Mouse (Mus musculus) forebrain, embryonic 16.5 days (tissue): ENCODE results near the gene Tlr9. TPM values are rescaled to one million over a fixed set of nuclear protein-coding genes. Genes with fewer than 3 reads are reported as not detected.

Source experiments
- ATAC-seq: fragments of 200-750 bp; cut with Nextera tagmentation; 2 replicates; pipeline ENCODE4 v1.8.0; 2017; ENCODE audit warnings: mild to moderate bottlenecking, moderate library complexity
- H3K27ac ChIP-seq: fragments of 300-500 bp; sonication (generic); 2 replicates; pipeline ENCODE4 v1.5.1; 2014; ENCODE audit warnings: low read length, control low read depth
- H3K27me3 ChIP-seq: fragments of 300-500 bp; sonication (generic); replicated peaks from 2 replicates; pipeline ENCODE4 v1.6.1; 2014; ENCODE audit warnings: low read length; ENCODE audit not compliant: control insufficient read depth, insufficient read depth
- H3K36me3 ChIP-seq: fragments of 300-500 bp; sonication (generic); 2 replicates; pipeline ENCODE4 v1.6.1; 2014; ENCODE audit not compliant: control insufficient read depth, insufficient read depth
- H3K4me1 ChIP-seq: fragments of 300-500 bp; sonication (generic); replicated peaks from 2 replicates; pipeline ENCODE4 v1.6.1; 2014; ENCODE audit warnings: low read length; ENCODE audit not compliant: control insufficient read depth, insufficient read depth
- H3K4me2 ChIP-seq: fragments of 300-500 bp; sonication (generic); 2 replicates; pipeline ENCODE4 v1.6.1; 2014; ENCODE audit warnings: mild to moderate bottlenecking, low read length, control low read depth
- H3K4me3 ChIP-seq: fragments of 300-500 bp; sonication (generic); replicated peaks from 2 replicates; pipeline ENCODE4 v1.5.1; 2014; ENCODE audit warnings: mild to moderate bottlenecking, low read length, control low read depth
- H3K9ac ChIP-seq: fragments of 300-500 bp; sonication (generic); replicated peaks from 2 replicates; pipeline ENCODE4 v1.6.1; 2014; ENCODE audit warnings: low read depth, low read length, control low read depth
- H3K9me3 ChIP-seq: fragments of 300-500 bp; sonication (generic); 2 replicates; pipeline ENCODE4 v1.6.1; 2016; ENCODE audit warnings: low read length; ENCODE audit not compliant: control insufficient read depth
- WGBS: fragments of 180-500 bp; shearing (Covaris S2); extraction: QIAGEN DNeasy Blood & Tissue Kit; methylation state at CpG from one replicate; pipeline ENCODE4 v1.1.7; 2014; 5-methylcytosine and 5-hydroxymethylcytosine counted together
- polyA plus RNA-seq: library from polyadenylated mRNA; unstranded; fragments of >200 nt; fragmentation: Nextera tagmentation; extraction: Ambion mirVana; gene quantifications from 2 replicates; pipeline ENCODE4 v1.2.1, GENCODE M21; 2015

Tlr9 gene
- polyA plus RNA-seq, 1 experiment from 2014 or later = not detected

DNA sequence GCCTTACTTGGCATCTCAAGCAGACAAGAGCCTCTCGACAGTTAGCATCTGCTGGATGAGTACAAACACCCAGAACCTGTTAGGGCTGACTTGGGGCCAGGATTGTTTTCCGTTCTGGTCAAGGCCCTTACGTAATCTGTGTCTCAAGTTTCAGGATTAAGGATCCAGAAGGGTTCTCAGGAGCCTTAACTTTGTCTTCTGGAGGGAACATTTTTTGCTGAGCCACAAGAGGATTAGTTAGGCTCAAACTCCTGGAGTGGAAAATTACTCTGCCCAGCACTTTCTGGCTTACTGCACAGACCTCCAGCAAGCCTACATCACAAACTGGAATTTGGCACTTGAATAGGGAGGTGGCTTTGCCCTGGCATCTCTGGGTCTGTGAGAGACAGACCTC, 14.4 kb downstream of the Tlr9 start:
- H3K4me3 ChIP-seq = no peak overlapping the region
- H3K9ac ChIP-seq = no peak overlapping the region
- no peaks in the 10 kb centered on the region for H3K27me3 ChIP-seq
- 77% methylated on average over 3 of the region's 3 CpGs for WGBS
- peaks cover 38% of the 10 kb centered on the region for H3K36me3 ChIP-seq
- H3K27ac ChIP-seq = no peak overlapping the region
- no peaks in the 10 kb centered on the region for H3K4me1 ChIP-seq
- no peak for ATAC-seq
- H3K4me2 ChIP-seq = no peak overlapping the region
- no peaks in the 10 kb centered on the region for H3K9me3 ChIP-seq

DNA sequence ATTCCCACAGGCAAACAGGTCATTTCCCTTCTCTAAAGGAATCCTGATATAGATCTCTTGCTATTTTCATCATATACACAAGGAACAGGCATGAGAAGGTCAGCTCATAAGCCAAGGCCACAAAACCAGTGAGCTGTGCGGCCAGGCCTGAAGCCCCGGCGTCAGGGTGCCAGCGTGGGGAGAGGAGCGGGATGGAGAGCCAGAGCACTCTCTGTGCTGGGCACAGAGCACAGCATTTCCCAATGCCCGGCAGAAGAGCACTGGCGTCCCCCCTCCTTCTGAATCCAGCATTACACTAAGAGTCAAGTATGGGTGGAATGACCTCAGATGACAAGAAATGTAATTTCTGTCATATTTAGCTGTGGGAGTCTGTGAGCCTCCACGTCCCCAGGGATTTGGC, 15.0 kb downstream of the Tlr9 start:
- Histone ChIP-seq H3K4me1 (no peaks in the 10 kb centered on the region), H3K4me3 (no peak overlapping the region), H3K9me3 (no peaks in the 10 kb centered on the region), H3K4me2 (no peak overlapping the region), H3K9ac (no peak overlapping the region), H3K36me3 (peaks cover 42% of the 10 kb centered on the region), H3K27me3 (no peaks in the 10 kb centered on the region), H3K27ac (no peak overlapping the region)
- WGBS = 92% methylated on average over 8 of the region's 8 CpGs
- no peak for ATAC-seq

- Histone ChIP-seq H3K4me3 (no peak overlapping the region), H3K4me1 (no peaks in the 10 kb centered on the region), H3K9ac (no peak overlapping the region), H3K4me2 (no peak overlapping the region), H3K27me3 (no peaks in the 10 kb centered on the region), H3K9me3 (no peaks in the 10 kb centered on the region), H3K27ac (no peak overlapping the region), H3K36me3 (peaks cover 44% of the 10 kb centered on the region)
- no peak for ATAC-seq
- WGBS = 92% methylated on average over 10 of the region's 10 CpGs
These were observed 15.5 kb downstream of the Tlr9 start for GRCm38 (mm10) chr9:106237878-106238277.

DNA sequence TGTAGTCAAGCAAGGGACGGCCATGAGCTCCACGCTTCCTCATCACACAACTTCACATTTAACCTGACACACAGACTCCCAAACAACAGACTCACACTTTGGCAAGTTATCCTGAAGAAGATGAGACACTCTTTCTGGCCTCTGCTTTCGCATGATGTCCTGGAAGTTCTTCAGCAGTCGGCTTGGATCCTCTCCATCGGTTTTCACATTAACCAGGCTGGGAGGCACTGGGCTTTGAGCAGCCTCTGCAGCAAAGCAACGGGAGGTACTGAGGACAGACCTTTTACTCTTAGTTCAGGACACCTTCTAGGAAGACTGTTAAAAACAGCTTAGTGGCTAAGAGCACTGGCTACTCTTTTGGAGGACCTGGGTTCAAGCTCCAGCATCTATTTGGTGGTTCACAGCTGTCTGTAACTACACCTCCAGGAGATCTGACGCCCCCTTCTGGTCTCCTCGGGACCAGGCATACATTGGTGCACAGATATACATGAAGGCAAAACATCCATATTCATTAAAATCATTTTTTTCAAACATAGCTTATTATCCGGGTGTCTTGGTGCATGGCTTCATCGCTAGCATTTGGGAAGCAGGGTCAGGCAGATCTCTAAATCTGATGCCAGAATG, 19.3 kb downstream of the Tlr9 start:
- no peaks in the 10 kb centered on the region for H3K27me3 ChIP-seq
- no peak overlapping the region for H3K4me2 ChIP-seq
- H3K9me3 ChIP-seq = no peaks in the 10 kb centered on the region
- H3K9ac ChIP-seq = no peak overlapping the region
- H3K36me3 ChIP-seq = peaks cover 27% of the 10 kb centered on the region
- no peak overlapping the region for H3K27ac ChIP-seq
- peaks cover 7% of the 10 kb centered on the region for H3K4me1 ChIP-seq
- H3K4me3 ChIP-seq = no peak overlapping the region
- 90% methylated on average over 10 of the region's 10 CpGs for WGBS
- ATAC-seq = no peak

- Histone ChIP-seq H3K27me3 (no peaks in the 10 kb centered on the region), H3K4me1 (peaks cover 14% of the 10 kb centered on the region), H3K27ac (no peak overlapping the region), H3K9ac (no peak overlapping the region), H3K4me3 (no peak overlapping the region), H3K4me2 (no peak overlapping the region), H3K9me3 (no peaks in the 10 kb centered on the region), H3K36me3 (peaks cover 27% of the 10 kb centered on the region)
- 86% methylated on average over 19 of the region's 19 CpGs for WGBS
- no peak for ATAC-seq
These were observed 20.6 kb downstream of the Tlr9 start for GRCm38 (mm10) chr9:106242813-106243488.

GRCm38 (mm10) chr9:106249550-106249949, 27.2 kb downstream of the Tlr9 start:
- Histone ChIP-seq H3K4me2 (no peak overlapping the region), H3K27me3 (no peaks in the 10 kb centered on the region), H3K9me3 (no peaks in the 10 kb centered on the region), H3K36me3 (no peaks in the 10 kb centered on the region), H3K4me1 (peaks cover 14% of the 10 kb centered on the region), H3K9ac (no peak overlapping the region), H3K4me3 (no peak overlapping the region), H3K27ac (no peak overlapping the region)
- ATAC-seq = no peak
- WGBS = 89% methylated on average over 11 of the region's 11 CpGs

GRCm38 (mm10) chr9:106250245-106250644, 27.8 kb downstream of the Tlr9 start:
- Histone ChIP-seq H3K4me2 (no peak overlapping the region), H3K27ac (no peak overlapping the region), H3K4me1 (peaks cover 14% of the 10 kb centered on the region), H3K27me3 (no peaks in the 10 kb centered on the region), H3K36me3 (no peaks in the 10 kb centered on the region), H3K9me3 (no peaks in the 10 kb centered on the region), H3K9ac (no peak overlapping the region), H3K4me3 (no peak overlapping the region)
- no peak for ATAC-seq
- 61% methylated on average over 4 of the region's 4 CpGs for WGBS

GRCm38 (mm10) chr9:106251066-106251465, 28.7 kb downstream of the Tlr9 start:
- no peak overlapping the region for H3K4me2 ChIP-seq
- no peaks in the 10 kb centered on the region for H3K36me3 ChIP-seq
- no peak for ATAC-seq
- no peak overlapping the region for H3K9ac ChIP-seq
- H3K4me1 ChIP-seq = peaks cover 13% of the 10 kb centered on the region
- no peaks in the 10 kb centered on the region for H3K9me3 ChIP-seq
- WGBS = 78% methylated on average over 8 of the region's 8 CpGs
- no peak overlapping the region for H3K27ac ChIP-seq
- no peaks in the 10 kb centered on the region for H3K27me3 ChIP-seq
- no peak overlapping the region for H3K4me3 ChIP-seq

DNA sequence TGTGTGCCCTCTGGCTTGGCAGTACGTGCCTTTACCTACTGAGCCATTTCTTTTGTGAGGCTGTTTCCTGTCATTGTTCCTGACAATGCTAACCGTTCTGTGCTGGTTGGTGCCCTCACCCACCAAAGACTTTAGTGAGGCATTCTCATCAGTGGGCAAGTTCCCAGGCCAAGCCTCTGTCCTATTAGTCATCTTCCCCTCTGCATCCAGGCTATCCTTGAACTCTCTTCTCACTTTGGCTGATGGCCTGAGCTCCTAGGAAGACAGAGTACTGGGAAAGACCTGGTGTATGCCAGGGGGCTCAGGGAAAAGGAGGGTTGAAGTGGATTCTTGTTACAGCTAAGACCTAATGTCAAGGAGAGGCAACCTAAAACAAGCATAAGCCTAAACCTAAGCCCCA, 31.6 kb downstream of the Tlr9 start:
- 78% methylated on average over 2 of the region's 2 CpGs for WGBS
- H3K27ac ChIP-seq = no peak overlapping the region
- H3K9ac ChIP-seq = no peak overlapping the region
- ATAC-seq = no peak
- H3K36me3 ChIP-seq = no peaks in the 10 kb centered on the region
- no peak overlapping the region for H3K4me3 ChIP-seq
- no peaks in the 10 kb centered on the region for H3K9me3 ChIP-seq
- no peak overlapping the region for H3K4me2 ChIP-seq
- no peaks in the 10 kb centered on the region for H3K27me3 ChIP-seq
- no peaks in the 10 kb centered on the region for H3K4me1 ChIP-seq
